Mouse (Mus musculus) right cerebral cortex, adult 2 months (tissue): ENCODE data around the gene Ccdc42.

Experiments
- DNase-seq, 2 experiments: peaks; one replicate each; pipeline ENCODE4 v3.0.0; 2021 to 2022; ENCODE audit warnings: low spot score in 2 of 2

Gene Ccdc42

DNA sequence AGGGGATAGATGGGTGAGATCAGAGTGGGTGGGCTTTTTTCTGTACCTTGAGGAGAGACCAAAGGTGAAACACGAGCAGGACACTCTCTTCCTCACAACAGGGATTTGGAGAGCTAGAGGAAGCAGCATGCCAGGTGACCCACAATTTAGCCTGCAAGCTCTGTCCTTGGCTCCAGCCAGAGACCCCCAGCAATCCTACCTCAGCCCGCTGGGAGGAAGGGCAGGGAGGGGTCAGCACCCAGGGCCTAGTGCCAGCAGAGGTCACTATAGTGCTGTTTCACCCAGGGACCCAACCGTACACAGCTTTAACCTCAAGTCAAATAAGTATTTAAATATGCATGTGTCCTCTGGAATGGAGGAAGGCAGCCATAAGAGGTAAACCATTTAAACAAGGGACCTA, 931 bp upstream of the Ccdc42 start:
- no peak for DNase-seq

- DNase-seq: peak; percentile 85 to 91
Measured at GRCm38 (mm10) chr11:68589055-68589809, 2.4 kb downstream of the Ccdc42 start.

DNA sequence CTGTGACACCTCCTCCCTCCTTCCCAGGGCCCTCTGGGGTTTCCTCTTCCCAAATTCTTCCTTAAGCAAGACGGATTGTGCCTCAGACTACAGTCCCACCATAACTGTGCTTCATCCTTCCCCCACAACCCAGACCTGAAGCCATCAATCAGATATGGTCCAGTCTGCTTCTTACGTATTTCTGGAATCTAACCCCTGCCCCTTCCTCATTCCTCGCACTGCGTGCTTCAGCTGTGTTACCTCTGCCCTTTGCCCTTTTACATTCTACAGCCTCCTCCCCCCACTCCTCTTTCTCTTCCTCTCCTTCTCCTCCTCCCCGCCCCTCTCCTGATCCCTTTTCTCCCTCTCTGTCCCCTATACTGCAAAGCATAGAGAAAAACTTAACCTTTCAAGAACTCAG, 4.9 kb downstream of the Ccdc42 start:
- no peak for DNase-seq

GRCm38 (mm10) chr11:68593247-68593646, 6.4 kb downstream of the Ccdc42 start:
- DNase-seq: no peak

- no peak for DNase-seq
Measured at GRCm38 (mm10) chr11:68597912-68598311, 11.1 kb downstream of the Ccdc42 start.

GRCm38 (mm10) chr11:68600551-68601021, 13.8 kb downstream of the Ccdc42 start:
- no peak for DNase-seq

GRCm38 (mm10) chr11:68601486-68601991, 14.7 kb downstream of the Ccdc42 start:
- DNase-seq: no peak

GRCm38 (mm10) chr11:68602200-68602931, 15.5 kb downstream of the Ccdc42 start:
- DNase-seq: no peak

DNA sequence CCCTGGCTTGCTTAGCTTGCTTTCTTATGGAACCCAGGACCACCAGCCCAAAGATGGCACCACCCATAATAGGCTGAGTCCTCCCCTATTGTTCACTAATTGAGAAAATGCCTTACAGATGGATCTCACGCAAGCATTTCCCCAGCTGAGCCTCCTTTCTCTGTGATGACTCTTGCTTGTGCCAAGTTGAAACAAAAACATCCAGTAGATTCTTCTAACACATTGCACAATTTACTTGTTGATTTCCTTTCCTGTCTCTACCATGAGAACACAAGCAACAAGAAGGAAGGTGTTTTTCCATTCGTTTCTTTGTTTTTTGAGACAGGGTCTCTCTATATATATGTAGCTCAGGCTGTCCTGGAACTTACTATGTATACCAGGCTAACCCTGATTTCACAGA, 20.2 kb downstream of the Ccdc42 start:
- DNase-seq: no peak

- no peak for DNase-seq
Measured at GRCm38 (mm10) chr11:68609910-68610566, 23.2 kb downstream of the Ccdc42 start.

DNA sequence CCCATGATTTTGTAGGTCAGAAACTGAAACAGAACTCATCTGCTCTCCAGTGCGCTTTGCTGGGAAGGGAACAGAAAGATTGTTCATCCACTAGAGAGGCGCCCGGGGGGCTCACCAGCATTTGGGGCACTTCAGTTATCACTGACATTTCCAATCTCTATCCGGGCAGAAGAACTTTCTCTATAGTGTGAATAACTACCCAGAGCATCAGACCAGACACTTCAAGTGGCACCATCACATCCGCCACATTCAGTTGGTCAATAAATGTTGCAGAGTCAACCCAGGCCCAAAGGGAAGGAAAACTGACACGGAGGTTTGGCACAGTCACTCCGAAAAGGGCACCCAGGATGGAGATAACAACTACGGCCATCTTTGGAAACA, 23.7 kb downstream of the Ccdc42 start:
- no peak for DNase-seq

DNA sequence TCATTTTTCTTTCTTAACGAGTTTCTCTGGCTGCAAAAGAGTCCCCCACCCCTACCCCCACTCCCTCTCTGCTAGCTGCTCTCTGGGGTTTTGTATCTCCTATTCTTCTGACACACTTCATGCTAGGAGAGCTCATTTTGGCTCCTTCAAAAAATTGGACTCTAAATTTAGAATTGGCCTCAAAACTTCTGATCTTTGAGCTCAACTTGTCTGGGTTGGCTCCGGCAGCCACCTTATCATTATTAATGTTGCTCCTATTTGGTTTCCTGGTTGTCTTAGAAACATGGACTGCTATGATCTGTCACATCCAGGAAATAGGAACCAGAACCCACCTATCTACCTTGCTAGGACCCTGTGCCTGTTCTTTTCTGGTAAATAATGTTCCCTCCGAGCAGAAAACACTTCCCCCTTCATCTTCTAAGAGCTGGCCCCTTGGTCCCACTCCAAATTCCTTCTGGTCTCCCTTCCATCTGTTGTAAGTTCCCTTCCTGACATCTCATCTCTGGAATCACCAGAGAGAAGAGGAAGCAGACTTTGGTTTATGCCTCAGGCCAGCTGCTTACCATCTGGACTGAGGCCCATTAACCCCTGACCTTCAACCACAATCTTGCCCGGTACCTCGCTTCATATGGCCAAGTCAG, 26.4 kb downstream of the Ccdc42 start:
- no peak for DNase-seq

- no peak for DNase-seq
Measured at GRCm38 (mm10) chr11:68622751-68623150, 35.9 kb downstream of the Ccdc42 start.

DNA sequence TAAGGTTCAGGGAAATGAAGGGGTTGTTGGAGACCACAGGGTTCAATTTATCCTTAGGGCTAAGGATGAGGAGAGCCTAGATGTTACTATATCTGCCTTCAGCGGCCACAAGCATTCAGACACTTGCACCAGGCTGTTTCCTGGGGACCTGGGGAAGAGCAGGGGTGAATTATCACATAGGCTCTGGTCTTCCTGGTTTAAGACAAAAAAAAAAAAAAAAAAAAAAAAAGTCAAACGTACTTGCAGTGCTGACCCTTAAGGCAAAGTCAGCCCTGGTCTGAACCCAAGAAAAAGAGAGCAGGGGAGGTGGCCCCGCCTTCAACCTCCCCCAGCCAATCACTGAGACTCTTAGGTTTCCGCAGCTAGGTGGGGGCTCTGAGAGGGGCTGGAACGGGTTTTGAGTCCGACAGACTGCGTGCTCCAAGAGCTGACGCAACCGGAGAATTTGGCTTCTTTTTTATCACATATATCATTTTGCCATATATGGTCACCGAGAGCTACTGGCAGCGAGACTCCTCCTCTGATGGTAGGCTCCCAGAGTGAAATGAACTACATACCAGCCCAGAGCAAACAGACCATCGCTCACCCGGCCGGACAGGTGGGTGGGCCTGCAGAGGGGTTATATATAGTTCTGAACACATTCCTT, 36.5 kb downstream of the Ccdc42 start:
- peak; percentile 68 to 71 for DNase-seq

- DNase-seq: no peak
Measured at GRCm38 (mm10) chr11:68623871-68624258, 37.0 kb downstream of the Ccdc42 start.

GRCm38 (mm10) chr11:68631611-68632316, 44.9 kb downstream of the Ccdc42 start:
- DNase-seq: peak; percentile 27 to 57

GRCm38 (mm10) chr11:68637861-68638615, 51.2 kb downstream of the Ccdc42 start:
- no peak for DNase-seq

DNA sequence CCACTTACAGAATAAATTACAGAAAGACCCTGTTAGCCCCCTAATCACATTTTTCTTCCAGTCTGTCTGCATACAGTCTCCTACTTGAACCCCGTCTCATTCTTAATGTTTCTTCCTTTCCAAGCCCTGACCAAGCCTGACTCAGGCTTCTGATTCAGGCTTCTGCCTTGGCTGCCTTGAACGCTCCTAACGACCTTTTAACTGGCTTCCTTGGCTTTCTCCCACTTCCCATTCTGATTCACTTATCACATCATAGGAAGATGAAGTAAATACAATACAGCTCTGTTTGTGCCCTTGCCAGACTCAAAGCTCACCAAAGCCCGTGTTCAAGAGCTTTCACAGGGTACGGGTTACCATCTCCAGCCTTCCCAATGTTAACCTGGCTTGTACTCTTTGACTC, 54.5 kb downstream of the Ccdc42 start:
- no peak for DNase-seq

GRCm38 (mm10) chr11:68644781-68645180, 58.0 kb downstream of the Ccdc42 start:
- no peak for DNase-seq
